Mouse (Mus musculus): ENCODE data around the gene Atad5.

DNA sequence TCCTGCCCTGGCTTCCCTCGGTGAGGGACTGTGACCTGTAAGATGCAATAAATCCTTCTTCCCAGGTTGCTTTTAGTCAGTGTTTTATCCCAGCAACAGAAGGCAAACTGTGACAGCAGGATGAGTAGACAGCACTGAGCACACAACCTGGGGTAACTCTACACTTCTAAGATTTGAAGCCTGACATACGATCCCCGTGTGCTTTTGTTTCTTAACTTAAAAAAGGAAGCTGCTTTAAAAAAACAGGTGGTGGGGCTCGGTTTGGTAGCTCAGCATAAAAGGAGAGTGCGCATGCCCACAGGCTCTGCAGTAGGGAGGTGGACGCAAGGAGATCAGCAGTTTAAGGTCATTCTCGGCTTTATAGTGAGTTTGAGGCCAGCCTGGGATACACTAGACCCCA lies 36.7 kb upstream of the Atad5 start:
- TF ChIP-seq GATA1 (IDR thresholded peaks at IDR 0.05; ENCODE audit: borderline replicate concordance, low read length) (no peak), FLI1 (IDR thresholded peaks at IDR 0.05; ENCODE audit: low read length) (no peak)
